Mouse (Mus musculus): ENCODE measurements around the gene Gpn3. TPM values are rescaled to one million over a fixed set of nuclear protein-coding genes. Genes with fewer than 3 reads are reported as not detected.

The Gpn3 gene
- total RNA-seq, 2 experiments from 2014 or later, result 24.9 to 27.5 TPM

DNA sequence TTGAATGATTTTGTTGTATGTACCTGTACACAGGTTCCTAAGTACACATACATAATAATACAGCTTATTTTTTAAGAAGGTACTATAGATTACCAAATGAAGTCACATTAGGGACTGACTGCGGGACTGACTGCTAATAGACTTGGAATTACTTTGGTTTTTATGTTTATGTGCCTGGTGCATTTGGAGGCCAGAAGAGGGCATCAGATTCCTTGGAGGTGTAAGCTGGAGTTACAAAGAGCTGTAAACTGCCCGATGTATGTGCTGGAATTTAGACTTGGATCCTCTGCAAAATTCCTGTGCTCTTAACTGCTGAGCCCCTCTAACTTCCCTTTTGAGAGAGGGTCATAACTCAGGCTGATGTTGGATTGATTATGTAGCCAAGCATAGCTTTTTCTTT is 53.9 kb downstream of the Gpn3 start:
- TF ChIP-seq CTCF (IDR thresholded peaks at IDR 0.05), result peak; percentile 8; the same call in 1 of the 2 replicates
- intact Hi-C loops (cut with DNase I), result no loop called here

DNA sequence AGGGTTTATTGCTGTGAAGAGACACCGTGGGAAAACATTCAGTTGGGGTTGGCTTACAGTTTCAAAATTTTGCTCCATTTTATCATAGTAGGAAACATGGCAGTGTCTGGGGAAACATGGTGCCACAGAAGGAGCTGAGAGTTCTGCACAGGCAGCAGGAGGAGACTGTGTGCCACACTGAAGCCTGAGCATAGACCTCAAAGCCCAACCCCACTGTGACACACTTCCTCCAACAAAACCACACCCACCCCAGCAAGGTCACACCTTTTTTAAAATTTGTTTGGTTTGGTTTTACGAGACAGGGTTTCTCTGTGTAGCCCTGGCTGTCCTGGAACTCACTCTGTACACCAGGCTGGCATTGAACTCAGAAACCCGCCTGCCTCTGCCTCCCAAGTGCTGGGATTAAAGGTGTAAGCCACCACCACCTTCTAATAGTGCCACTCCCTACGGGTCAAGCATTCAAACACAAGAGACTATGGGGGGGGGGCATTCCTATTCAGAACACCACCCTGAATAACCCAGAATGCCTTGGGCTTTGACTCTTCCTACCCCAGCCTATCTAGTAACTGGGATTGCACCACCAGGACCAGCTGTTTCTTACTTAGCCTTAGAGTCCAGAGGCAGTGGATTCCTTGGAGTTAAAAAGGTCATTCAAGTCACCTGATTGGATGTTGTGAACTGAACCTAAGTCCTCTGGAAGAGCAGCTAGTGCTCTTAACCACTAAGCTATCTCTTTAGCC is 58.5 kb downstream of the Gpn3 start:
- intact Hi-C loops (cut with DNase I), result no loop called here
- no peak overlapping the region for H3K27ac ChIP-seq
- TF ChIP-seq CTCF (IDR thresholded peaks at IDR 0.05), result no peak
- H3K4me3 ChIP-seq, result no peak overlapping the region
- DNase-seq (ENCODE audit: extremely low spot score in 1 of 2, low spot score in 2 of 2), result no peak

More for the DNA sequence above, 53.9 kb downstream of the Gpn3 start:
- Histone ChIP-seq H3K27ac (no peak overlapping the region), H3K4me3 (no peak overlapping the region)
- DNase-seq (ENCODE audit: extremely low spot score in 1 of 2, low spot score in 2 of 2), result no peak

DNA sequence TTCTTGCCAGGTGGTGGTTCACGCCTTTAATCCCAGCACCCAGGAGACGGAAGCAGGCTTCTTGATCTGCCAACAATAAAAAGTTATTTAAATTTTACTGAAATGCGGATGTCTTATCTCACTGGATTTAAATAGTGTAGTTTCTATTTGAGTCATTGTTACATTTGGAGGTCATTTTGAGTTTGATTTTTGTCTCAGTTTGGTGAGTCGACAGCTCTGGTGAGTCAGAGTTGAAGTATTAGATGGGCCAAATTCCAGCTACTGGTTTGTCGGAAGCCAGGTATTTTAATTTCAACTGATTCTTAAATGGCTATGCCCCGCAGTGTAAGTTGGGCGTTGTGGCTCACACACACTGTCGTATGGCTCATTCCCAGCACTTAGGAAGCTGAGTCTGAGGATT is 59.5 kb downstream of the Gpn3 start:
- Histone ChIP-seq H3K27ac (no peak overlapping the region), H3K4me3 (no peak overlapping the region)
- DNase-seq (ENCODE audit: extremely low spot score in 1 of 2, low spot score in 2 of 2), result no peak
- intact Hi-C loops (cut with DNase I), result no loop called here
- no peak for TF ChIP-seq CTCF (IDR thresholded peaks at IDR 0.05)

Other genes with a start within 250 kb of the Gpn3 start
- 1 to 10 TPM in 1 of 2 experiments, under 1 TPM in 1; 0.66 to 1.1 TPM for gene Ccdc63, start 231.1 kb upstream of the Gpn3 start, total RNA-seq (2021)
- gene Ppp1cc, start 213.6 kb upstream of the Gpn3 start, total RNA-seq (2021), result 100 to 1,000 TPM; 176 to 195 TPM
- 1 to 10 TPM; 2.1 to 2.2 TPM for gene Hvcn1, start 165.1 kb upstream of the Gpn3 start, total RNA-seq (2021)
- gene Tctn1, start 107.4 kb upstream of the Gpn3 start, total RNA-seq (2021), result 10 to 100 TPM; 13.5 to 13.7 TPM
- 10 to 100 TPM; 41.2 to 42.5 TPM for gene Pptc7, start 87.5 kb upstream of the Gpn3 start, total RNA-seq (2021)
- gene Rad9b, start 17.6 kb upstream of the Gpn3 start, total RNA-seq (2021), result 1 to 10 TPM; 3.1 to 4.0 TPM
- 100 to 1,000 TPM; 180 to 190 TPM for gene Vps29, start 17.5 kb upstream of the Gpn3 start, total RNA-seq (2021)
- gene Fam216a, start 488 bp downstream of the Gpn3 start, total RNA-seq (2021), result 10 to 100 TPM; 68.0 to 73.4 TPM
- gene Arpc3, start 20.0 kb downstream of the Gpn3 start, total RNA-seq (2021), result 100 to 1,000 TPM; 200 to 216 TPM
- 10 to 100 TPM; 28.6 to 29.5 TPM for gene Anapc7, start 49.8 kb downstream of the Gpn3 start, total RNA-seq (2021)
- 100 to 1,000 TPM; 670 to 735 TPM for gene Atp2a2, start 130.3 kb downstream of the Gpn3 start, total RNA-seq (2021)
- gene Ift81, start 242.6 kb downstream of the Gpn3 start, total RNA-seq (2021), result 10 to 100 TPM; 46.4 to 49.2 TPM

All from left cerebral cortex, adult 2 months (tissue).